Mouse (Mus musculus) neural tube, postnatal 0 days (tissue): ENCODE measurements around the gene 4931417E11Rik. TPM values are rescaled to one million over a fixed set of nuclear protein-coding genes. Genes with fewer than 3 reads are reported as not detected.

ENCODE experiments used
- polyA plus RNA-seq: library from polyadenylated mRNA; unstranded; fragments of >200 nt; fragmentation: Nextera tagmentation; extraction: Ambion mirVana; gene quantifications from 2 replicates; pipeline ENCODE4 v1.2.1, GENCODE M21; 2015

Gene 4931417E11Rik
- not detected in 2 replicates for polyA plus RNA-seq

GRCm38 (mm10) chr6:73469567-73469966 lies at the start of gene 4931417E11Rik:
Gene 4931417E11Rik (minus strand): TSS chr6:73469667.

Other genes starting within 250 kb of the 4931417E11Rik start
- 0.23 and 0.32 TPM in 2 replicates for gene Dnah6, start 248.0 kb downstream of the 4931417E11Rik start, polyA plus RNA-seq
- 149 and 165 TPM in 2 replicates for gene Suclg1, start 221.3 kb downstream of the 4931417E11Rik start, polyA plus RNA-seq